Mouse (Mus musculus) heart, postnatal 10 days (tissue): ENCODE measurements around the gene Fip1l1. TPM values are rescaled to one million over a fixed set of nuclear protein-coding genes. Genes with fewer than 3 reads are reported as not detected.

Source experiments
- total RNA-seq, 2 experiments: library from RNA; stranded (reverse); gene quantifications; 2 replicates each; pipeline ENCODE4 v1.2.3; 2021

The Fip1l1 gene
- total RNA-seq, 2 experiments from 2014 or later, result 41.4 to 41.6 TPM

Other genes with a start within 250 kb of the Fip1l1 start
- 10 to 100 TPM; 13.3 TPM for gene Scfd2, start 3.7 kb upstream of the Fip1l1 start, total RNA-seq
- 1 to 10 TPM; 4.3 to 4.5 TPM for gene Lnx1, start 167.5 kb downstream of the Fip1l1 start, total RNA-seq